Mouse (Mus musculus) cerebral cortex, adult 2 months (tissue): ENCODE data around the gene Gm10662.

ENCODE experiments used
- WGBS: fragments of 180-500 bp; shearing (Covaris S2); methylation state at CpG from one replicate; pipeline ENCODE4 v1.1.7; 2018; 5-methylcytosine and 5-hydroxymethylcytosine counted together

Gene Gm10662

DNA sequence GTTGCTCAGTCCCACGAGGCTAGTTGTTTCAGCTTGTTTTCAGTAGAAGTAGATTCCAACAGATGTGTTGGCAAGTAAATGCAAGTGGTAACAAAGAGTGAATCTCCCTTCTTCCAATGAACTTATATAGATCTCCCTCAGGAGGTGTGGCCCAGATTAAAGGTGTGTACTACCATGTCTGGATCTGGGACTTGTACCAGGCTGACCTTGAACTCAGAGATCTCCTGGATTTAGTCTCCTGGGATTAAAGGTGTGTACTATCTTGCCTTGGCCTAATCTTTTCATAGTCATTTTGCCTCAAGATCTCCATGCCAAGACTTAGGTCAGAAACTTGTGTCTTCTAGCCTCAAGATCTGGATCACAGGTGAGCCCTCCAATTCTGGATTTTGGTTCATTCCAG is at the start of gene Gm10662:
Gene Gm10662, minus strand, starts transcription at position 101 of the 400 bp plus-strand sequence.
- WGBS: no CpG with 5 or more reads among the region's 1 CpGs

DNA sequence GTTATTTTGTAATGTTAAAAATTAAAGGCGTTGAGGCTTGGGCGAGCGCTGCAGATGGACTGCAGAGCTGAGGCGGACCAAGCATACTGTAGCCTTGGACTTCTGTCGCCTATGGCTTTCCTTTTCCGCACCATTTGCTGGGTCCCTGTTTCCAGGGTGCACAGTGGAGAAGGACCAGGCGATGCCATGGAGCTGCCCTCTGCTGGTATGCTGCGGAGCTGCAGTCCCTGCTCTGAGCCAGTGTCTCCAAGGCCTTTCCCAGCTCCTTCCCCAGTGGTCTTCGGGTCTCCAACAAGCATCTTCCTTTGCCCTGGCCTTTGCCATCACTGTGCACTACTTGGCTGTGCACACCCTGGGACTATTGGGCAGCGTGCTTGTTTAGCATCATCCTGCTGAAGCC is 19.2 kb upstream of the Gm10662 start:
- 86% methylated on average over 10 of the region's 10 CpGs for WGBS
